Mouse (Mus musculus) CD4-positive, CD25-positive, alpha-beta regulatory T cell, adult 2 months (primary cell): ENCODE results near the gene Pknox2.

Source experiments
- DNase-seq: peaks from one replicate; pipeline ENCODE4 v3.0.0-alpha.2; 2012; ENCODE audit warnings: low read depth, low spot score

The Pknox2 gene

DNA sequence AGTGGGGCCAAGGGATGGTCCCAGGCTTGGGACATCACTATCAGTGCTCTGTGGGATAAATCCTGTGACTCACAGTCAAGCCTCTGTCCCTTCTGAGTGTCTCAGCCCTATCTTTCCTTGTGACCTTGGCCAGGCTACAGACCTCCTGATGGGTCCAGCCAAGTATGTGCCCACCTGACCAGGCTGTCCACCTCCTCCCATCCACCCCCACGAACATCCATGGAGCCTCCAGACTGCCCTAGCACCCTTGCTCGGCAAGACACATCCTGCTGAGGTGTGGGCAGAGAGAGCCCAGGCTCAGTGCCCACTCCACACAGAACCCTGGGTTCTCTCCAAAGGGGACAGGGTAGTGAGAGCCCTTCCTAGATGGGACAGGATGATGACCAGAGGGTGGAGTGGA, 204.6 kb downstream of the Pknox2 start:
- no peak for DNase-seq

DNA sequence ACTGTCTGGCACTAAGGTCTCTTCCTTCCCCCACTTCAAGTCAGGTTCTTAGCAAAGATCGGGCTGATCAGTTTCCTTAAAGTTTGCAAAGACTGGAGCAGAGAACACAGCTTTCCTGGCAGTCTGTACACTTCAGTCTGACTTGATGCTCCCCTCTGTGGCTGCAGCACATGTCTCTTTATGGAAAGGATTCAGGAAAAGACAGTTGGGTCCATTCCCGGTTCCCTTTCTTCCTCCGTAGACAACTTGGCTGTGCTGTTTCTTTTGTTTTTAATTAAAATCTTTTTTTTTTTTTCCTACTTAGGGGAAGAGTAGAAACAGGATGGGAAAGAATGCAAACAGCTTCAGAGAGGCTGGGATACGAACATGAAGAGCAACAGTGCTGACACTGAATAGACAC, 205.1 kb downstream of the Pknox2 start:
- no peak for DNase-seq

DNA sequence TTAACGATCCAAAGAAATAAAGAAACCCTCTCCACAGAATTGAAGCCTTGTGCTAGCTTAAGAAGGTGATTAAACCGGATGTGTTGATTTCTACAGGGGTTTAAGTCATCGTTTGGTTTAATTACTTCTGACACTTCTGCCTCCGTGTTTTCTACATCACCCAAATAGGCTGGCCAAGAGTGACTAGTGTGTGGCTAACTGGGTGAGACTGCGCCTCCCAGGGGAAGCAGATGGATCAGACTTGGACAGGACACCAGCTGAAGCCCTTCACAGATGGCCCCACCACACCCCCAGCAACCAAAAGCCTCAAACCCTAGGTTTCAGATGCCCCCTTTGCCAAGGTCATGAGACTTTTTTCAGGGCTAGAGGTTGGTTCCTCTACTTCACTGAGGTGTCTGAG, 205.6 kb downstream of the Pknox2 start:
- DNase-seq = no peak

DNA sequence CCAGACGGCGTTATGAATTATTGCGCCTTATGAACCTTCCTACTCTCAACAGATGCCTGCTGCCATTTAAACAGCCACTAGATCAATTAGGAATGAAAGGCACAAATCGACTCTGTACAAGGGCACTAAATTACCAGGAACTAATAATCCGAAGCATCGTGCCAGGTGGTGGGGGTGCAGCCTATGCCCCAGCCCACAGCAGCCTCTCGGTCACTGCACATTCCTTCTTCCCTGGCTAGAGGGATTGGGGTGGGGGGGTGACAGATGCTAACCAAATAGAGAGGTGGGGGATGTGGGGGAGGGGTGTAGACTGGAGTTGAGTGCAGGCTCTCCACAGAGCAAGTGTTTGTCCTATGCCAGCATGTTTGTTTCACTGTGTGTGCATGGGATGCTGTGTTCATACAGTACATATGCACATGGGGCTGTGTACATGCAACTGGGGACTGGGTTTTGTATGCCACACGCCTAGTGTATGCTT, 208.6 kb downstream of the Pknox2 start:
- no peak for DNase-seq

DNA sequence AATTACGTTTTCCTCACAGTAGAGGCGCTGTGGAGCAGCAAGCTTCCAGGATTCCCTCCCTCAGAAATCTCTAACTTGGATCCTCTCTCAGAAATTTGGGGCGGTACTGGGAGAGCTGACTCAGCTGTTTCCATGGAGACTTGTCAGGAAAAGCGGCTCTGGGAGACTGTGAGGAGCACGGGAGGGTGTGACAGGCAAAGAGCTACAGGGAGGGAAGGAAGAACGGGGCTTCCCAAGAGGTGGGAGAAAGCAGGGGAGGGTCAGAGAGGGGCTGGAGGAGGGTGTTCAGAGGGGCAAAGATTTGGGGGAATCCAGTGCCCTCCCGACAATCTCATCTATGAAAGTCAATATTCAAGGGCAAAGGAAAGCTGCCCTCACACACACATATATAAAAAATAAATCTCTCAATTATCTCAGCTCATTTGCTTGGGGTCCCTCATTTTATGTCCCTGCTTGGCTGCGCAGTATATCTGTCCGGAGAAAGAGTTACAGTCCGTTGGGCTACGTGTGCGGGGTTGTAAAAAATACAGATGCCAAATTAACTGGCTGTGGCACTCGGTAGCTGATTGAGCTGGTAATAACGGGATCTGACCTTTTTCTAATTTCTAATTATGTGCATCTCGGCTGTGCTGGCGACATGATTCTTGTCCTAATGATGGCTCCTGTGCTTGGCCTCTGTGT, 213.3 kb downstream of the Pknox2 start:
- peak; percentile 7 for DNase-seq

DNA sequence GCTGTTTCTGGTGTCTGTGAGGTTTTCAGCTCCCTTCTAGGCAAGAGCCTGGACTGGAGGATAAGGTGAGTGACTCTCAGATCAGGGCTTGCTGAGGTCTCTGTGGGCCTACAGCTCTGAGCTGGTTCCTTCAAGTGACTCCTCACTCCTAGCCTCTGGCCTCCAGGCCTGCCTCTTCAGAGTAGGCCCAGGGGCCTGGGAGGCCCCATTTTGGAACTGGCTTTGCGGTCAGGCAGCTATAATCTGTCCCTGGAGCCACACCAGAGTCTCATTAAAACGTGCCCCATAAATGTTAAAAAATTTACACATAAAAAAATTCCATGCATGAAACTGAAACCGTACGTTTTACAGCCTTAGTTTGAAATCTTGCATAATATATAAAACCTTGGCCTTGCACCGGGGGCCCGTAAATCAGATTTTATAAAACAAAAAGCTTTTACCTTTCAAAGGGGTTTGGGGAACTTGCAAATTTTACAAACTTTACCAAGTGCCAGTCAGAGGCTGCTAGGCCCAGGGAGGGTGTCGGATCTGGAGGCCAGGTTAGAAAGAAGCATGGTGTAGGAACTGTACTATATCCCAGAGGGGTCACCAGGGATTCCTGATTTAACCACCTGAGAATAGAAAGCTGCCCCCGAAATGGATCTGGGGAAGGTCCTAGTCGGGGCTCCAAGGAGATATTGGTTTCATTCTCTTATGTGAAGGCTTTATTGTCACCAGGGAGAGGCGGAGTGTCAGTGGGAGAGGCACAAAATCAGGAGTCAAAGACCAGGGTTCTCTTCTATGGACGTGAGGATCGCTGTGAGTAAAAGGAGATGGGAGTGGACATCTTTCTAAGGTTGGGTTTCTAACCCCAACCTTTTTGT, 214.0 kb downstream of the Pknox2 start:
- DNase-seq = no peak

DNA sequence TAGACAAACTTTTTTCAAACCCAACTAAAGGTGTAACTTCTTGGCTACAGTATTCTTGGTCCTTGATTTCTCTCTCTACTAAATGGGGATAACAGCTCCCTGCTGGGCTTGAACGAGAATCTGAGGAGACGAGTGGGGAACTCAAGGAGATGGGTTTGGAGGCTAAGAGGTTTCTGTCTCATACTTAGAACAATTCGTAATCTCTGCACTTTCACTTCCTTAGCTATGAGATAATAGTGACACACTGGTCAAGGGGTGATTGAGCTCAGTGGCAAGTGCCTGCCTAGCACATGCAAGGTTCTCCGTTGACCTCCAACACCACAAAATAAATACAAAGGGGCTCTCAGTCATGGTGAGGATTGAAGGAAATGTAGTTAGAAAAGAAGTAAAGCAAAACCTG, 215.6 kb downstream of the Pknox2 start:
- no peak for DNase-seq

DNA sequence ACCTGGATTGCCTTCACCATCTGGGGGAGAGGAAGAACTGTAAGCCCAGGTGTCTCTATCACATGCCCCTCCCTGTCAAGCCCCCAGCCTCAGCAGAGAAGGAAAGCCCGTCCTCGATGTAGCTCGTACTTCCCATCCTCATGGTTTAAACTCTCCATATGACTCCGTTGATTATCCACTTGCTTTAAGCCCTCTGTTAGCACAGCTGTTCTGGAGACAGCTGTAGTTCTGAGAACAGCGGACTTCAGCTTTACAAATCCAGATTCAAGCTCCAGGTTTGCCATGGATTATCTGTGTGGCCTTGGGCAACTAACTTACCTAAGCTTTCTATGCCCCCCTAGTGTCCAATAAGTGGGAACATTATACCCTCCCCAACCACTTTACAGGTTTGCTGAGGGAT, 223.5 kb downstream of the Pknox2 start:
- DNase-seq = no peak

DNA sequence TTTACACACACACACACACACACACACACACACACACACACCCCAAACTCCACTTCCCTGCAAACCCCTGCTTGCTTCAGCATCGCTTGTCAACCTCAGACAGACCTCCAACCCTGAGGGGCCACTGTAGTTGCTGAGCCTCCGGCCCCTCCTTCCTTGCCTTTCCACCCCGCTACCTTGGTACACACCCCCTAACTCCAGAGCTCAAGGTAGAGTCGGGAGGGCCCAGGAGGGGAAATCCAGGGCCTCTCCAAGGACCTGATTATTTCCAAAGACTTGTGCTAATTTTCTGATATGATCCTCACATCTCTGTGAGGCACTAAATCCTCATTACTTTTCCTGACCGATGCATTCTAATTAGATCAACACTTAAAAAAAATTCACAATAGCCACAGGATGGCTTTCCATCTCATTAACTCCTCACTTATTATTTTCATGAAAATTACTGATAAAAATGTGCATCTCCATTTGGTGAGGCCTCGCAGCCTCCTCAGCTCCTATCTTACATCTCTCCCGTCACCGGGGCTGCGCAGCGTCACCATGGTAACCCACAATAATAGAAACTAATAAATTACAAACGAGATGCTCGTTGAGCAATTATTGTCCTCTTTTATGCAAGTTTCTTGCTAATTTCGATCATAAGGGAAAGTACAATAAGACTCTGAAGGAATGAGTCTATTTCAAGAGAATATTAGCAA, 225.3 kb downstream of the Pknox2 start:
- DNase-seq = no peak

DNA sequence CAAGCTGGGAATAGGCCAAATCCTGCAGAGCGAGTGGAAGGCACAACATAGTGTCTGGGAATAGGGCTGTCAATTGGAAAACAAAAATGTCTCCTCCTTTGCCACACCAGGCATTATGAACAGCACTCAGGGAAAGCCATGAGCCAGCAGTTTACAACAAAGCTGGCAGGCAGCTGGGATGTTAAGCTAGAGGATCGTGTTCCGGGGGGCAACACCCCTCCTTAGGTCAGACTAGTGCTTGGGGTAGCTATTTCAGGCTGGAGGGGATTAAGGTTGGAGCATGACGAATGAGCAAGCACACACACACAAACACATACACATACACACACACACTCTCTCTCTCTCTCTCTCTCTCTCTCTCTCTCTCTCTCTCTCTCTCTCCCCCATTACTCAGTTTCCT, 227.7 kb downstream of the Pknox2 start:
- no peak for DNase-seq

DNA sequence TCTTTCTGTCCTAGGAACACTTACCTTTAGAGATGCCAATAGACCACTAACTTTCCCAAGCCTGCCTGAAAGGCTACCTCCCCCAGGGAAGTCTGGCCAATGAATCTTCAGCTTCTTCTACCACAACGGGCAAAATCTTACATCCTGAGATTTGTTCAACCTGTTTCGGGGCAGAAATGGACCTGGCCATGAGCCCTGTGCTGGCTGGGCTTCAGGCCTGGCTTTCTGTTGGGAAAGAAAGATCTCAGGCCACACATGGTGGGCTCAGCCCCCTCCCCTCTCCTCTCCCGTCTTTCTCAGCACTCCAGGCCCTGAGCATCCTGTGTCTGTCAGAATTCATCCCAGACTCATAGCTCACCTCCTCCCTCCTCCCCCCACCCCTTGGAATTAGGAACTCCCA, 228.6 kb downstream of the Pknox2 start:
- DNase-seq = no peak

DNA sequence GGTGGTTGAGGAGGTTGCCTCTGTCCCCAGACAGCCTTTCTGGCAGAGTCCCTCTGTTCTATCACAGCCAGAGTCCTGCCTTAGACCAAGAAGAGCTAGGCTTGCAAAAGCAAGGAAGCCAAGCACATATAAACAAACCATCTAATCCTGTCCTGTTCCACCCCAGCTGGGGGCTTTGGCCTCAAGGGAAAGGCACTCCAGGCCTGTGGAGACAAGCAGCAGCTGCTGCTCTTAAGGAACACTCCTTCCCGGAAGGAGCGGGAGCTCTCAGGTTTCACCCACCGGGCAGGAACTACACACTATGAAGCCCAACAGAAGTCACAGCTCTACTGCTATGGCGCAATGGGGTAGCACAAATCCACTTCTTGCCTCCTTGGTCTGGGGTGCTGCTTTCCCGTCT, 230.3 kb downstream of the Pknox2 start:
- no peak for DNase-seq

DNA sequence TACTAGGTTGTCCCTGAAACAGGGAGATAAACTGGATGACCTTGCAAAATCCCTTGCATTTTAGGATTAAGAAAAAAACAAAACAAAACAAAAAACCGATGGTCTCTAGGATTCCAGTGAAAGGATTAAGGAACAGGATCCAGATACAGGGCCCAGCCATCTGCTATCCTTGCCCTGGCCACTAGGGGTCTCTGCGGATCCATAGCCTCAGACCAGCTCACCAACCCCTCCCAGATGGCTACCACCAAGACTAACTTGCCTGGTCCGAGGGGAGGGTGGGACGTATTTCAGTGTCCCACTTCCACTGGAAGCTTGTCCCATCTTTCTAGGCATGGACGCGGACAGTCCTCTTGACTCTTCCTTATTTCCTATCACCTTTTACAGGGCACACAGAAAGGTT, 230.8 kb downstream of the Pknox2 start:
- peak; percentile 64 for DNase-seq

DNA sequence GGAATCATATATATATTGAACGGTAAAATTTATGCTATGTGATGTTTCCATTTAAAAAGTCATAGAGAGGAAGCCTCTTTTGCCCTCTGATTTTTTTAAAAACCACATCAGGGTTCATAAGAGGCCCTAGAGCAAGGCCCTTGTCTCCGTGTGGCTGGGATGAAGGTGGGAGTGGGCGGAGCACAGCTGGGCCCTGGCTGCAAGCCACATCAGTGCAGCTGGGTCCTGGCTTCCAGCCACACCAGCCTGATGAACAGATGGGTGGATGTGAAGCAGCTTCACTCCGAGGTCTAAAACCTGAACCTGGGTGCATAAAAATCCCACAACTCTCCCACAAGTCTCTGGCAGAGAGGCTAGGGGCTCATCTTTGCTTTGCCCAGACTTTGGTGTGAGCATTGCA, 241.8 kb downstream of the Pknox2 start:
- no peak for DNase-seq

DNA sequence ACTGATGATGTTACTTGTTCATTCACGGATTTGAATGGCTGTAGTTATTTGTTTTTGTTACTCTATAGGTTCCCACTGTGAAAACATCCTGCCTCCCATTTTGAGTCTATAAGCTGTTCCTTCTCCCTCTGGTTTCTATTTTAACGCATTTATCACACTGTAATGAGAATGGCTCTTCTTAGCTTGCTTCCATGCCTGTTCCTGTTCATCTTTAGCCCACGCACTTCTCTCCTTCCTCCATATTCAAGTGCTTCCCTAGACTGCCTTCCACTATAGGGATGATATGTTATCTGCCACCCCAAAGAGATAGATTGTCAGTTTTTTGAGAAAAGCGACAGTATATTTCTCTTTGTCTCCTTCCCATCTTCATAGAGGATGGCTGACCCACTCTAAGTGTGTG, 246.7 kb downstream of the Pknox2 start:
- DNase-seq = no peak

DNA sequence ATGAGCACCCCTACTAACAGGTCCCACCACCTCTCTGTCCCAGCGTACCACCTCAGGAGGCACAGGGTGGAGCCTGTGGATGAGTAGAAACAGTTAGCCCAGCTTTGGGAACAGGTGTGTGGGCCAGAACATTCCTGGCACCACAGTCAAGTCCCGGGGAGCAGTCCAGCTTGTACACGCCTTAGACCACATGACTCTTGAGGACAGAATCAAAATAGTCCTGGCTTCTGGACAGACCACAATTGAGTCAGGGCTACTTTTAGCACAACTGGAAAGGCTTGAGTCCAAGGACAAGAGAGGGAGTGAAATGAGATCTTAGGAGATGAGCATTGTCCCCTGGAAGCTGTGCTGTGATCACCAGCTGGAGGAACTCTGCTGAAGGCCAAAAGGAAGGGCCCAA, 248.6 kb downstream of the Pknox2 start:
- no peak for DNase-seq

DNA sequence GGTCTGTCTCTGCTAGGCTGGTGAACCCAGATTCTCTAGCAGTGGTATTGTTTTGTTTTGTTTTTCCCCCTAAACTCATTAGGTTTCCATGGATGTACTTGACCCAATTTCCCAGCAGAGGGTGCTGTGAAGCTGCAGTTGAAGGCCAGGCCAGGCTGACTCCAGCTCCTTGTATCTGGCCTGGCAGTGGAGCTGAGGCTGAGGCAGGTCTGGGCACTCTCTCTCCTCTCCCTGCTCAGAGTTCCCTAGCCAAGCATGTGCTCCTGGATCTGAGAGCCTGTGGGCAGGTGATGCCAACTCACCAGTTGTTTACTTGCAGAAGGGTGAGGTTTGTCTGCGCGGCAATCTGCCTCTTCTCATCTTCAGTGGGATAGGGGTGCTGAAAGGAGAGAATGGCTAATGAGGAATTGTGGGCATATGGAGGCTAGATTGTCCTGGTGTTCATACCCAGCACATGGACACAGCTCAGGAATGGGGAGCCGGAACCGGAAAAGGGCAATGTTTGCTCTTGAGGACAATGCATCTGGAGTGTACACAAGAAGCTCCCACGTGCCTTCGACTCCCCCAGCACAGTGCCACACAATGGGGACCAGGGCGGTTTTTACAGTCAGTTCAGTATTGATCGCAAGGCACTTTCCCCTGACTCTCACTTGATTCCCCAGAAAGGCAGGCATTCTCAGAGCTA, 252.1 kb downstream of the Pknox2 start:
- no peak for DNase-seq

DNA sequence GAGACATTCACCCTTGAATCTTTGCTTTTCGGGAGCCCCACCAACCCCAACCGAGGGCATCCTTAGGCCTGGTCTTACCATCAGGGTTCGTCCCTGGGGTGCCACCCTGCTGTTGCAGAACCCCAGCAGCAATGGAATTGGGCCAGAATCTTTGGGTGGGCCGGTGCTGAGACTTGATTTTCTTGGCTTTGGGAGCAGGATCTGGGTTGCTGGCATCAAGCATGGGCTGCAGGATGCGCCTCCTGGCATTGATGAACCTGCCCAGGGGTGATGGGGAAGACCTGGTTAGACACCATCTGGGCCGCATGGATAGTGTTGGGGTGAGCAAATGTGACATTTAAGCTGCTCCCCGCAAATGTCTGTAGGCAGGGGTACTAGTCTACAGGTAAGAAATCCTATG, 253.0 kb downstream of the Pknox2 start:
- no peak for DNase-seq

DNA sequence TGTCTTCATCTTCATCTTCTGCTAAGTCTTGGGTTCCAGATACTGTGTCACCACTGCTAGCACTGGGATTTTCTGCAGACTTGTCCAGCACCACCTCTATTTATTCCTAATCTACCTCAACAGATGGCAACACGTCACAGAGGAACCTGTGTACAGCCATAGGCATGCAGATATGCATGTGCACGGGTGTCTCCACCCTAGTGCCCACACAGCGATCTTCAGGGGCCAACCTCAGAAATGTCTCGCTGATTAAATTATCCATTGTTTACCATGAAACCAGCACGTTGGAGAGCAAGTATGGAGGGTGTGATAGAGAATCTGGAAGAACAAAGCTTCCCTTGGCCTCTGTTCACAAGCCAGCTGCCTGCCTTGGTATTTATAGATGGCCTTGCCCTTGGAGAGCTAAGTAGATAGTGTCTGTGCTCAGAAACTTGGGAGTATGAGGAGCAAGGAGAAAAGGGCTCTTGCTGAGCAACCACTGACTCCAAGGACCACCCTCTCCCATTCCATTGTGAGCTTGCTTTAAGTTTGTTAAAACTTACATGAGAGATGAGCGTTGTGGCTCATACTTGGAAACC, 253.7 kb downstream of the Pknox2 start:
- no peak for DNase-seq

DNA sequence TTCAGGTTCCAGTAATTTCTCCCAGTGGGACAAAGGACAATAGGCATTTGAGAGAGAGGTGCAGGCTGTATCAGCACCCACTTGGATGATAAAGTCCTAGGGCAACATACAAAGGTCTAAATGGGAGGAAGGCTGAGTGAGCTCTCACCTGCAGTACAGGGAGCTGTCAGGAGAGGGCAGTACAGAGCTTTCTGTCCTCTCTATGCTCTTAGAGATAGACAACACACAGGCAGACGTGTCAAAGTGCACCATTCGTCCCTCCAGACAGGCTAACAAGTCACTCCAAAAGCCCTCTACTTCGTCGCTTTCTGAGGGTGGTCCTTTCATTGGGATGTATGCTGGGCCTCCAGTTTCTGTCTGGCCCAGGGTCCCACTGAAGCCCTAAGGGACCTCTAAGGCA, 256.7 kb downstream of the Pknox2 start:
- peak; percentile 46 for DNase-seq

DNA sequence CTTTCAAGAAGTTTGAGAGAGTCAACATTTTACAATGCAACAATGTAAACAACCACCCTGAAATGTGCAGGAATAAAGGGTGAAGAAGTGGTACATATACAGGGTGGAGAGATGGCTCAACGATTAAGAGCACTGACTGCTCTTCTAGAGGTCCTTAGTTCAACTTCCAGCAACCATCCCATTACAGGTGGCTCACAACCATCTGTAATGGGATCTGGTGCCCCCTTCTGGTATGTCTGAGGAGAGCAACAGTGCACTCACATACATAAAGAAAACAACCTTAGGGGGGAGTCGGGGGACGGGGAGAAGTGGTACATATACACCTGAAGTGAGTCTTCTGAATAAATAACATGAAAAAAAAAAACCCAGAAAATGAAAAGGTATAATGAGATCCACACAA, 262.0 kb downstream of the Pknox2 start:
- DNase-seq = peak; percentile 17

DNA sequence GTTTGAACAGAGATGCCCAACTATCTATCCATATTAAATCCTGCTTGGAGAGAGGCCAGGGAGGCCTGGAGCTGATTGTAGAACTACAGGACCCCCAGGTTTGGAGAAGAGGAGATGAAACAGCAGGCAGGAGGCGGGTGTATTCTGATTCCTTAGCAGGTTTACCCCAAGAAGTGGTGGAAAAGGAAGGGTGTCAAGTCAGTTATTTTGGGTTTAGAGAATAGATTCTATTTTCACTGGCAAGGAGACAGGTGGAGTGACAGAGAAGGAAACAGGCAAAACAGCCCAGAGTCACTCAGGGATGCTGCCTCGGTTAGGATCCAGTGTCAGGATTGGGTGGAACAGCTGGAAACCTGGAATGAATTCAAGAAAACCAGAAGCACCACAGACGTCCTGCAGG, 263.6 kb downstream of the Pknox2 start:
- no peak for DNase-seq
